Mouse (Mus musculus) right cerebral cortex, postnatal 14 days (tissue): ENCODE measurements at regions not wholly inside any gene's neighbourhood (a gene's known extent, or its start where the extent isn't known, plus 50 kb on each side); places are given as distances from the start of the nearest gene placed in this dataset.

Experiments
- DNase-seq: peaks from one replicate; pipeline ENCODE4 v3.0.0; 2022

GRCm38 (mm10) chr12:104562961-104563360 is 89.8 kb upstream of the Gsc start:
- no peak for DNase-seq

- no peak for DNase-seq
These were observed 87.9 kb upstream of the Gsc start for GRCm38 (mm10) chr12:104560934-104561565.

- peak; percentile 40 for DNase-seq
These were observed 84.6 kb upstream of the Gsc start for GRCm38 (mm10) chr12:104557761-104558160.

GRCm38 (mm10) chr12:104557307-104557706 is 84.2 kb upstream of the Gsc start:
- DNase-seq: no peak

GRCm38 (mm10) chr12:104548586-104548985 is 75.5 kb upstream of the Gsc start:
- DNase-seq: no peak

GRCm38 (mm10) chr12:104547561-104547960 is 74.4 kb upstream of the Gsc start:
- no peak for DNase-seq

GRCm38 (mm10) chr12:104545993-104546769 is 73.1 kb upstream of the Gsc start:
- no peak for DNase-seq

- DNase-seq: no peak
These were observed 66.8 kb upstream of the Gsc start for GRCm38 (mm10) chr12:104539911-104540310.

GRCm38 (mm10) chr12:104538436-104538835 is 65.3 kb upstream of the Gsc start:
- DNase-seq: no peak

GRCm38 (mm10) chr12:104531512-104532447 is 58.6 kb upstream of the Gsc start:
- DNase-seq: no peak

GRCm38 (mm10) chr12:104530586-104530985 is 57.5 kb upstream of the Gsc start:
- no peak for DNase-seq
